Mouse (Mus musculus) heart, postnatal 4 days (tissue): ENCODE measurements around the gene Lmntd1. TPM values are rescaled to one million over a fixed set of nuclear protein-coding genes. Genes with fewer than 3 reads are reported as not detected.

Source experiments
- DNase-seq: peaks from one replicate; pipeline ENCODE4 v3.0.0; 2021
- total RNA-seq, 2 experiments: library from RNA; stranded (reverse); gene quantifications; 2 replicates each; pipeline ENCODE4 v1.2.3; 2021

Lmntd1 gene
- total RNA-seq, 2 experiments from 2014 or later = 2.8 to 3.1 TPM

GRCm38 (mm10) chr6:145483318-145483674, 130.8 kb downstream of the Lmntd1 start:
- no peak for DNase-seq

- DNase-seq = peak; percentile 56
Measured at GRCm38 (mm10) chr6:145482656-145483317, 131.3 kb downstream of the Lmntd1 start.

- DNase-seq = peak; percentile 63
Measured at GRCm38 (mm10) chr6:145481938-145482337, 132.2 kb downstream of the Lmntd1 start.

GRCm38 (mm10) chr6:145478821-145479271, 135.3 kb downstream of the Lmntd1 start:
- no peak for DNase-seq

GRCm38 (mm10) chr6:145477367-145477905, 136.7 kb downstream of the Lmntd1 start:
- DNase-seq = no peak

- DNase-seq = no peak
Measured at GRCm38 (mm10) chr6:145471638-145472247, 142.4 kb downstream of the Lmntd1 start.

- DNase-seq = no peak
Measured at GRCm38 (mm10) chr6:145469260-145469943, 144.7 kb downstream of the Lmntd1 start.

- no peak for DNase-seq
Measured at GRCm38 (mm10) chr6:145464027-145464426, 150.1 kb downstream of the Lmntd1 start.

- DNase-seq = peak; percentile 44
Measured at GRCm38 (mm10) chr6:145462677-145463245, 151.4 kb downstream of the Lmntd1 start.

GRCm38 (mm10) chr6:145457066-145457465, 157.1 kb downstream of the Lmntd1 start:
- DNase-seq = peak; percentile 69

GRCm38 (mm10) chr6:145450628-145451403, 163.3 kb downstream of the Lmntd1 start:
- peak; percentile 54 for DNase-seq

GRCm38 (mm10) chr6:145448361-145448760, 165.8 kb downstream of the Lmntd1 start:
- DNase-seq = no peak

- no peak for DNase-seq
Measured at GRCm38 (mm10) chr6:145445811-145446500, 168.2 kb downstream of the Lmntd1 start.

- DNase-seq = no peak
Measured at GRCm38 (mm10) chr6:145445380-145445779, 168.7 kb downstream of the Lmntd1 start.

- DNase-seq = peak; percentile 62
Measured at GRCm38 (mm10) chr6:145442786-145443185, 171.3 kb downstream of the Lmntd1 start.

GRCm38 (mm10) chr6:145441416-145442110, 172.6 kb downstream of the Lmntd1 start:
- peak; percentile 74 for DNase-seq

GRCm38 (mm10) chr6:145438851-145439250, 175.3 kb downstream of the Lmntd1 start:
- no peak for DNase-seq

- DNase-seq = no peak
Measured at GRCm38 (mm10) chr6:145435764-145436163, 178.4 kb downstream of the Lmntd1 start.

GRCm38 (mm10) chr6:145435156-145435555, 179.0 kb downstream of the Lmntd1 start:
- no peak for DNase-seq

- no peak for DNase-seq
Measured at GRCm38 (mm10) chr6:145433897-145434296, 180.2 kb downstream of the Lmntd1 start.
